Mouse (Mus musculus) layer of hippocampus, adult 2 months (tissue): ENCODE results near the gene Polrmt. TPM values are rescaled to one million over a fixed set of nuclear protein-coding genes. Genes with fewer than 3 reads are reported as not detected.

Source experiments
- DNase-seq, 2 experiments: peaks; one replicate each; pipeline ENCODE4 v3.0.0; 2022; ENCODE audit warnings: low spot score in 2 of 2
- H3K27ac ChIP-seq: fragments of 200-600 bp; 2 replicates; pipeline ENCODE4 v1.8.1; 2022
- H3K4me3 ChIP-seq: fragments of 200-600 bp; 2 replicates; pipeline ENCODE4 v1.8.1; 2022; ENCODE audit warnings: mild to moderate bottlenecking
- CTCF ChIP-seq: fragments of 200-600 bp; conservative IDR thresholded peaks from 2 replicates; pipeline ENCODE4 v1.8.1; 2022; ENCODE audit warnings: antibody characterized with exemption, mild to moderate bottlenecking, moderate library complexity
- total RNA-seq, 2 experiments: library from RNA; stranded (reverse); gene quantifications; 2 replicates each; pipeline ENCODE4 v1.2.3; 2021

The Polrmt gene
- total RNA-seq, 2 experiments from 2014 or later, result 44.5 to 50.6 TPM

DNA sequence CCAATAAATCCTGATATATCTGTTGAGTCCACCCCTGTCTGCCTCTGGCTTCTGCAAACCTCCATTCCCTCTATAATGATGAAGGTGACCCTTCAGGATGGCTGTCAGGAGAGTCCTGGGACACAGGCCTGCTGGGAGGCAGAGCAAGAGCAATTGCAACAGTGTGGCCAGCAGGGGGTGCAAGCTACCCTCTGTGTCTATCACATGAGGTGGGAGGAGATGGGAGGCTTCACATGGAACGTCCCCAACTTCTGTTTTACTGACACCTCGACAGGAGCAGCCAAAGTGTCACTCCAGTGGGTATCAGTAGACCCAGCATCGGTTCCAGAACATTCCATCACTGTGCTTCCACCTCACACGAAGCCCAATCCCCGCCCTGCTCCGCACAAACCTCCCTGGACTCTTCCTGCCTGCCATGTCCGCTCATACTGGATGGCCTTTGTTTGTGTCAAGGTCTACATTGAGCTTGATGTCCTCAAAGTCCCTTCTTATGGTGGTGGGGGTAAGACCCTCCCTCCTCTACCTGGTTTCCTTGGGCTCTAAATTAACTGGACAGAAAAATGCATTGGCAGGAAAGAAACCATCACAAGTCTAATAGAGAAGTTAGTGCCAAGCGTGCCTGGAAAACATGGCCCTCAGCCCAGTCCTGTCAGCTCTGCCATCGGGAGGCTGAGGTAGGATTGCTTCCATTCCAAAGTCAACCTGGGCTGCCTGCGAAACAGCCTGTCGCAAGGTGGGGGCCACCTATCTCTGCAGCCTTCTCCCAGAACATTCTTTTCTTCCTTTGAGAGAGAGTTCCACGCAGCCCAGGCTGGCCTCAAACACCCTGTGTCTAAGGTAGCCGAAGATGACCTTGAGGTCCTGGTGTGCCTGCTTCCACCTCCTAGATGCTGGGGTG lies 50.9 kb downstream of the Polrmt start:
- peak; percentile 73 to 75 for DNase-seq
- Histone ChIP-seq H3K4me3 (no peak overlapping the region), H3K27ac (peak overlapping the region; percentile 66)
- TF ChIP-seq CTCF, result peak; percentile 94

DNA sequence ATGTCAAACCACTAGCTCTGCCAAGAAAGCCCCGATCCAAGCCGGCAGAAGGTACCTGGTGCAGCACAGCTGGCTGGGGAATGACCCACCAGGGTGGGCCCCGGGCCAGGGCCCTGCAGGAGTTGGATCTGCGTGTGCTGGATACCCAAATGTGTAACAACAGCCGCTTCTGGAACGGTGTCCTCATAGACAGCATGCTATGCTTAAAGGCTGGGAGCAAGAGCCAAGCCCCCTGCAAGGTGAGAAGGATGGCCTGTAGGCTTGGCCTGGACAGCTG lies 52.1 kb downstream of the Polrmt start:
- Histone ChIP-seq H3K27ac (no peak overlapping the region), H3K4me3 (no peak overlapping the region)

DNA sequence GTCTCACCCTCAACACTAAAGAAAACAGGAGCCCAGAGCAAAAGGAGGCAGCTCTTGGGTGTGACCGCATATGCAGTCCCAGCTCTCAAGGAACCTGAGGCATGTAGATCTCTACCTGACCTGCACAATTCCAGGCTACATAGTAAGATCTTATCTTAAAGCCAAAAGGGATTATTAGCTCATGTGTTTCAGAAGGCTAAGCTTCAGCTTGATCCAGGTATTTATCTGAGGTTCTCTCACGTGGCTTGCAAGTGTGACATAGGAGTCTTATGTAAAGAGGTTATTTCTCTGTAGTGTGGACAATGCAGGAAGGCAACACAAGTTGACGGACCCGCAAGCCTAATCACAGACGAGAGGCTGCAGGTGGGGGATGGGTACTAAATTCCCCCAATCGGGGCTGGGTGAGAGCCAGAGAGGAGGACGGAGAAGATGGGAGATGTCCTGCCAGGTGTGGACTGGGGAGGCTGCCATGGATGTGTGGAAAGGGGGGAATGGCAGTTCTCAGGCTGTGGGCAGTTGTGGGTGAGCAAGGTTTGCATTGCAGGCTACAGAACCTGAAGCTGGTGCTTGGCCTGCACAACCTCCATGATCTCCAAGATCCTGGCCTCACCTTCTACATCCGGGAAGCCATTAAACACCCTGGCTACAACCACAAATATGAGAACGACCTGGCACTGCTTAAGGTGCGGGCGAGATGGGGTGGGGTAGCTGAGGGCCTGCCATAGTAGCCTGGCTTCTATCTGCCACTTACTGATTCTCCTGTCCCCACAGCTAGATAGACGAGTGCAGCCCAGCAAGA lies 52.6 kb downstream of the Polrmt start:
- no peak overlapping the region for H3K27ac ChIP-seq
- no peak for DNase-seq
- no peak overlapping the region for H3K4me3 ChIP-seq
- no peak for TF ChIP-seq CTCF

More for the DNA sequence above, 52.1 kb downstream of the Polrmt start:
- no peak for TF ChIP-seq CTCF
- no peak for DNase-seq

DNA sequence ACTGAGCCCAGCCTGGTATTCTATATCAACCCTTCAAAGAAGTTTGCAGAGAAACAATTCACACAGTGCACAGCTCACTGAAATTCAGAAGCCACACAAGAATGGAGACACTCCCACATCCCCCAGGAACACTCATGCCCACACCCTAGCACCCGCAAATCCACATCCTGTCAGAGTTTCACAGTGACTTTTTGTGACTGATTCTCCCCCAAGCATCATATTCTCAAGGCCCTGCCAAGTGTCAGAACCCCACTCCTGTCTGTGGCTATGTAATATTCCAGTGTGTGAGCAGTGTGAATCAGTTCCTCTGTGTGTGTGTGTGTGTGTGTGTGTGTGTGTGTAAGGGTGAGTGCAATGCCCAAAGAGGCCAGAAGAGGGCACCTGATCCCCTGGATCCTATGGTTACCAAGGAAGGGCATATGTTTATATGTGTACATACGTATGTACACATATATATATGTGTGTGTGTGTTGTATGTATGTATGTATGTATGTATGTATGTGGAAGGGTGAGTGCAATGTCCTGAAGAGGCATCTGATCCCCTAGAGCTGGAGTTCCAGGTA lies 54.3 kb downstream of the Polrmt start:
- H3K27ac ChIP-seq, result no peak overlapping the region
- TF ChIP-seq CTCF, result no peak
- no peak overlapping the region for H3K4me3 ChIP-seq
- DNase-seq, result no peak

DNA sequence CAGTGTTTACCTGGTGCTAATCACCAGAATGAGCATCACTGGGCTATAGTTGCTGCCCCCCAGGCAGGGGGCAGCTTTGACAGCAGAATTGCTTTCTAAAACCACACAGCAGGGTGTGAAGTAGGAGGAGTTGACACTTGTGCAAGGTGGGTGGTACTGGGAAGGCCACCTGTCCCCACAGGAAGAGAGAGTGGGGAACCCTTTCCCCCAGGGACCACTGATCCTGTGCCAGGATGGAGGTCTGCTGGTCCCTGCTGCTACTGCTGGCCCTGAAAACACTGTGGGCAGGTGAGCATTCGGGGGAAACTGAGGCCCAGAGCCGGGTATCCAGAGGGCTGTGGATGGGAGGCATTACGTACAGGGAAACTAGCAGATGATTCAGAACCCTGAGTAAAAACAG lies 57.2 kb downstream of the Polrmt start:
- Histone ChIP-seq H3K4me3 (no peak overlapping the region), H3K27ac (0 out of 2 replicates have a peak overlapping the region, but pooled peaks have one; percentile 1)
- no peak for DNase-seq
- no peak for TF ChIP-seq CTCF

DNA sequence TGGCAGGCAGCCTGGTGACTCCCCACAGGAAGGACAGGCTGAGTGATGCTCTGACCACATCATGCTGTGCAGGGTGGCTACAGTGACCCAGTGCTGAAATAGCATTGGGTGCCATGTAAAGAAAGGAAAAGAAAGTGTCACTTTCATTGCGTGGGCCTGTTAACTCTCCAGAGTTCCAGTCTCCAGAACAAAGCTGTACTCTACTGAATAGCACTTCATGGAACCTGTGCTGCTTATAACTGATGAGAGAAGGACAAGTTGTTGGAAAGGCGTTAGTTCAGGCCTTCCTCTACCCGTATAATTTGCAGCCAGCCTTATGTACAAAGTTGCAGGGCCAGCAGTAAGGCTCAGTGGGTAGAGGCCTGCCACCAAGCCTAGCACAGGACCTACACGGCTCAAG lies 57.7 kb downstream of the Polrmt start, which contains the start of gene Gzmm:
Gene Gzmm, plus strand, starts transcription at position 301 of the 400 bp plus-strand sequence.
- Histone ChIP-seq H3K4me3 (no peak within 1 kb of the TSS), H3K27ac (0 out of 2 replicates have a peak within 1 kb of the TSS, but pooled peaks have one; percentile 1)
- DNase-seq, result no peak
- no peak for TF ChIP-seq CTCF

DNA sequence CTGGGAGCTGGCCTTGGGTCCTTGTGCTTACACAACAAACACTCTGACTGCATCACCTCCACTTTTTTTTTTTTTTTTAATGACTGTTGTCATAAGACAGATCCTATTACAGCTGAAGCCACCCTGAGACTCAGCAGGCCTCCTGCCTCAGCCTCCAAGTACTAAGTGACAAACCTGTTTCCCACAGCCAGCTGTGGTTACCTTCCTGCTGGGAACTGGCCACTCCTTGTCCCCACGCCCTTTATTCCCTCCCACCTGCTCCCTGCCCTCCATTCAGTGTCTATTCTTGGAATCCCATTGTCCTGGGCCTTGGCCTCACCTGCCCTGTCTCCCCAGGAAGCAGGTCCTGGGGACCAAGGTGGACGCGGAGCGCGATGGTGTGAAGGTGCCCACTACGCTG lies 58.9 kb downstream of the Polrmt start:
- no peak for TF ChIP-seq CTCF
- Histone ChIP-seq H3K4me3 (no peak overlapping the region), H3K27ac (no peak overlapping the region)
- DNase-seq, result no peak

DNA sequence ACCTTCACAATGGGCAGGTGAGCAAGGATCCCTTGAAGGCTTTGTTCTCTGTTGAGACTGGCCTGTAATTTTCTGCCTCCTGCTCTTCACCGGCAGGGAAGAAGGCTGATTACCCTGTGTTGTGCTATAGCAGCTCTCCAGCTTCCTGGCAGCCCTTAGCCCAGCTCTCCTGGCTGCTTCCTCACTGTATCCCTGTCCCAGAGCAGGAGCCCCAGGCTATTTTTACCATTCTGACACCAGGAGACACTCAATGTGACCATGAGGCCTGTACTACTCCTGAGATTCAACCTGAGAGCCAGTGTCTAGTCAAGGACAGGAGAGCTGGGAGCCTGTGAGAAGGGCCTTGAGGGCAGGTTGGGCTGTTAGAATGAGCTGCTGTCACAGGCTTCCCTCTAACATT lies 59.7 kb downstream of the Polrmt start:
- no peak for DNase-seq
- no peak overlapping the region for H3K27ac ChIP-seq
- no peak overlapping the region for H3K4me3 ChIP-seq
- no peak for TF ChIP-seq CTCF

DNA sequence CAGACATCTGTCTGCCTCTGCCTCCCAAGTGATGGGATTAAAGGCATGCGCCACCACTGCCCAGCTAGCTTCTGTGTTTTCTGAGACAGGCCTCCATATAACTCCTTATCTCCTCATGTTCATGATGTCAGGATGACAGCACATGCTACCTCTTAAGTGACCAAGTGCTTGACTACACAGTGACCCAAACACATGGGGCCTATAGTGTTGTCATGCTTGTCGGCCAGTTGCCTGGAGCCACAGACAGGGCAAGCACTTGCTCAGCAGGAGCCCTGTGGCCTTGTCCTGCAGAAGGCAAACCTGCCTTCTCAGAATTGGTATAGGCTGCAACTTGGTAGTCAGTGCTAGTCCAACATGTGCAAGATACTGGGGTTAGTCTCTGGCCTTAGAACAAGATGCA lies 60.2 kb downstream of the Polrmt start:
- H3K4me3 ChIP-seq, result no peak overlapping the region
- no peak for TF ChIP-seq CTCF
- H3K27ac ChIP-seq, result no peak overlapping the region
- DNase-seq, result no peak

Other genes starting within 250 kb of the Polrmt start
- gene Plpp2, start 212.8 kb downstream of the Polrmt start, total RNA-seq, result 1 to 10 TPM; 4.2 to 4.9 TPM
- 10 to 100 TPM; 60.1 to 61.6 TPM for gene Mier2, start 191.4 kb downstream of the Polrmt start, total RNA-seq
- gene Theg, start 159.2 kb downstream of the Polrmt start, total RNA-seq, result 1 to 10 TPM in 1 of 2 experiments, not detected in 1; 1.2 TPM
- gene C2cd4c, start 132.6 kb downstream of the Polrmt start, total RNA-seq, result 10 to 100 TPM; 15.5 to 16.6 TPM
- gene Shc2, start 108.7 kb downstream of the Polrmt start, total RNA-seq, result 10 to 100 TPM; 44.7 to 49.4 TPM
- gene Odf3l2, start 100.8 kb downstream of the Polrmt start, total RNA-seq, result under 1 TPM; 0.29 to 0.38 TPM
- not detected for gene Madcam1, start 82.0 kb downstream of the Polrmt start, total RNA-seq
- gene Tpgs1, start 77.2 kb downstream of the Polrmt start, total RNA-seq, result 10 to 100 TPM; 67.8 to 73.5 TPM
- gene Cdc34, start 64.4 kb downstream of the Polrmt start, total RNA-seq, result 10 to 100 TPM; 73.1 to 79.8 TPM
- gene Gzmm, start 57.6 kb downstream of the Polrmt start, total RNA-seq, result 1 to 10 TPM; 3.3 to 4.0 TPM
- 100 to 1,000 TPM; 538 TPM for gene Bsg, start 42.1 kb downstream of the Polrmt start, total RNA-seq
- gene Hcn2, start 29.9 kb downstream of the Polrmt start, total RNA-seq, result 100 to 1,000 TPM; 118 TPM
- 1 to 10 TPM; 1.9 to 2.8 TPM for gene Fgf22, start 8.5 kb upstream of the Polrmt start, total RNA-seq
- 10 to 100 TPM; 85.0 to 88.3 TPM for gene Rnf126, start 20.4 kb upstream of the Polrmt start, total RNA-seq
- gene Fstl3, start 30.7 kb upstream of the Polrmt start, total RNA-seq, result 1 to 10 TPM; 2.5 to 2.7 TPM
- under 1 TPM; 0.26 to 0.37 TPM for gene Prss57, start 44.4 kb upstream of the Polrmt start, total RNA-seq
- 100 to 1,000 TPM; 275 to 277 TPM for gene Palm, start 47.0 kb upstream of the Polrmt start, total RNA-seq
- gene Misp, start 74.4 kb upstream of the Polrmt start, total RNA-seq, result 1 to 10 TPM in 1 of 2 experiments, under 1 TPM in 1; 0.54 to 1.1 TPM
- gene Ptbp1, start 107.8 kb upstream of the Polrmt start, total RNA-seq, result 10 to 100 TPM; 56.9 to 58.7 TPM
- 1 to 10 TPM; 1.5 to 2.6 TPM for gene Prtn3, start 127.9 kb upstream of the Polrmt start, total RNA-seq
- 10 to 100 TPM; 33.7 to 37.1 TPM for gene Plppr3, start 128.1 kb upstream of the Polrmt start, total RNA-seq
- gene Elane, start 139.7 kb upstream of the Polrmt start, total RNA-seq, result not detected
- gene Cfd, start 144.3 kb upstream of the Polrmt start, total RNA-seq, result not detected
- gene Med16, start 162.3 kb upstream of the Polrmt start, total RNA-seq, result 10 to 100 TPM; 57.7 to 59.3 TPM
- not detected for gene Gm26602, start 164.3 kb upstream of the Polrmt start, total RNA-seq
- 1 to 10 TPM; 5.6 to 7.1 TPM for gene Kiss1r, start 170.4 kb upstream of the Polrmt start, total RNA-seq
- 100 to 1,000 TPM; 365 to 385 TPM for gene R3hdm4, start 174.6 kb upstream of the Polrmt start, total RNA-seq
- gene Arid3a, start 180.5 kb upstream of the Polrmt start, total RNA-seq, result 1 to 10 TPM; 7.5 to 8.5 TPM
- gene Wdr18, start 213.6 kb upstream of the Polrmt start, total RNA-seq, result 10 to 100 TPM; 44.8 to 47.0 TPM
- under 1 TPM in 1 of 2 experiments, not detected in 1; 0.15 TPM for gene Grin3b, start 224.1 kb upstream of the Polrmt start, total RNA-seq
- 100 to 1,000 TPM; 124 TPM for gene Tmem259, start 237.7 kb upstream of the Polrmt start, total RNA-seq
- 1 to 10 TPM; 5.4 to 5.6 TPM for gene Cnn2, start 242.0 kb upstream of the Polrmt start, total RNA-seq
- 10 to 100 TPM; 10.7 to 11.0 TPM for gene Abca7, start 249.9 kb upstream of the Polrmt start, total RNA-seq